ENCODE assay signal across 9 mouse cellular contexts in the genomic region with DNA sequence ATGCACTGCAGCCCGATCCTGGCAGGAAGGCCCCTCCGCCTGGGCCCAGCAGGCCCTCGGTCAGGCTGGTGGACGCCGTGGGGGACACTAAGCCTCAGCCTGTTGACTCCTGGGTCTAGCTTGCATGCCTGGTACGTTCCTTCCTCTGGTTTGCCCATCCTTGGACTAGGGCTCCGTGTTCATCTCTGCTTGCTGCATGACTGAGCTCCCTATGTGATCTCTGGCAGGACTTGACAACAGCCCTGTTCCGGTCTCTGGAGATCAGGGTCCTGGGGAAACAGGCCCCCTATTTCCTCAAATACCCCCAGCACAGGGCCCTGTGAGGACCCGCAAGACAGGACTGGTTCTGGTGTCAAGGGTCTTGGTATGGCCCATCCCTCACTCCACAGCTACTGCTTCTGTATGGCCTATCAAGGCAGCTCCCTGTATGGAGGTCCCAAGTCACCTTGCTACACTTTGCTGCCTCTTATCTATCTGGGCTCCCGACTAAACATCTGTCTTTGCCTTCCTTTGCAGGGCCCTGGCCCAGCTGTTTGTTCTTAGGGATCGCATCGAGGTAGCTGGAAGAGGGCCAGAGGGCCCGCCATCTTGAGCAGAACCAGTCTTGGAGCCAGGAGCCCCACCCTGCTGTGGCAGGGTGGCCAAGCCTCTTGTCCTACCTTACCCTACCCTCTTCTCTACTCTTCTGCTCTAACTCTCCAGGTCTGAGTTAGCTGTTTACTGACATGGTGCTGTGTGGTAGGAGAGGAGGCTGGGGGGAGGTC. TPM values are rescaled to one million over a fixed set of nuclear protein-coding genes. Genes with fewer than 3 reads are reported as not detected.
DNase-seq lines count a peak whose midpoint lies in the region; ATAC-seq and TF ChIP-seq lines count a peak whose summit lies in the region.
"Had no signal": no experiment of that assay in that cellular context is flagged by ENCODE, and none has a peak within 500 bp of the region (broad histone marks: within the 10 kb centered on the region; RNA-seq: fewer than 3 reads in every experiment).

No protein-coding gene starts in this region.

- no peak for ATAC-seq in embryonic facial prominence, embryonic 12.5 days (ENCODE audit: insufficient number of reproducible peaks, insufficient read depth, low FRiP score, low TSS enrichment)
- ATAC-seq in forebrain, embryonic 14.5 days = no peak
- no peak for ATAC-seq in midbrain, embryonic 16.5 days

- no peaks in the 10 kb centered on the region for H3K9me3 ChIP-seq in embryonic facial prominence, embryonic 12.5 days
- H3K9me3 ChIP-seq in embryonic facial prominence, embryonic 10.5 days = no peaks in the 10 kb centered on the region
- H3K9me3 ChIP-seq in forebrain, embryonic 14.5 days (replicated peaks; ENCODE audit: control insufficient read depth, low read length) = no peaks in the 10 kb centered on the region
- no peaks in the 10 kb centered on the region for H3K9me3 ChIP-seq in midbrain, embryonic 16.5 days (replicated peaks; ENCODE audit: control insufficient read depth, low read length, poor library complexity, severe bottlenecking)

- H3K4me3 ChIP-seq in embryonic facial prominence, embryonic 12.5 days = no peak overlapping the region
- H3K4me3 ChIP-seq in embryonic facial prominence, embryonic 10.5 days = no peak overlapping the region
- H3K4me3 ChIP-seq in layer of hippocampus, adult 2 months = no peak overlapping the region
- no peak overlapping the region for H3K4me3 ChIP-seq in forebrain, embryonic 14.5 days (ENCODE audit: low read depth, low read length)
- H3K4me3 ChIP-seq in midbrain, embryonic 16.5 days (ENCODE audit: low read depth, low read length) = no peak overlapping the region

- no peaks in the 10 kb centered on the region for H3K27me3 ChIP-seq in embryonic facial prominence, embryonic 12.5 days
- no peaks in the 10 kb centered on the region for H3K27me3 ChIP-seq in embryonic facial prominence, embryonic 10.5 days (replicated peaks; ENCODE audit: low read depth, poor library complexity, severe bottlenecking)
- no peaks in the 10 kb centered on the region for H3K27me3 ChIP-seq in forebrain, embryonic 14.5 days (replicated peaks; ENCODE audit: control insufficient read depth, insufficient read depth, low read length)
- H3K27me3 ChIP-seq in midbrain, embryonic 16.5 days (ENCODE audit: control insufficient read depth, insufficient read depth, low read depth, low read length) = no peaks in the 10 kb centered on the region

- H3K36me3 ChIP-seq in embryonic facial prominence, embryonic 12.5 days = peaks cover 55% of the 10 kb centered on the region
- H3K36me3 ChIP-seq in embryonic facial prominence, embryonic 10.5 days (replicated peaks) = peaks cover 93% of the 10 kb centered on the region
- H3K36me3 ChIP-seq in forebrain, embryonic 14.5 days (ENCODE audit: control insufficient read depth, insufficient read depth, low read length) = peaks cover 86% of the 10 kb centered on the region
- peaks cover 38% of the 10 kb centered on the region for H3K36me3 ChIP-seq in midbrain, embryonic 16.5 days (ENCODE audit: control insufficient read depth, insufficient read depth, low read length)

- no peak for TF ChIP-seq CTCF in layer of hippocampus, adult 2 months (conservative IDR thresholded peaks at IDR 0.05)

- no peak overlapping the region for H3K9ac ChIP-seq in embryonic facial prominence, embryonic 12.5 days
- H3K9ac ChIP-seq in forebrain, embryonic 14.5 days (ENCODE audit: low read length) = peak overlapping the region; percentile 25; the same call in 1 of the 2 replicates
- 0 out of 2 replicates have a peak overlapping the region, but pooled peaks have one; percentile 7 for H3K9ac ChIP-seq in midbrain, embryonic 16.5 days (ENCODE audit: low read depth, low read length)

- DNase-seq in embryonic facial prominence, embryonic 10.5 days (ENCODE audit: low spot score) = no peak
- no peak for DNase-seq in layer of hippocampus, adult 2 months (ENCODE audit: low spot score in 2 of 2)
- no peak for DNase-seq in layer of hippocampus, postnatal 10 days (ENCODE audit: low spot score in 2 of 2)
- no peak for DNase-seq in forebrain, embryonic 14.5 days (ENCODE audit: low spot score)
- DNase-seq in layer of hippocampus, postnatal 25 days (ENCODE audit: extremely low spot score in 1 of 2, low spot score in 1 of 2) = no peak
- no peak for DNase-seq in right cerebral cortex, postnatal 36 days (ENCODE audit: low spot score in 2 of 2)
- DNase-seq: cerebellum, adult 9-11 months had no signal

- H3K4me1 ChIP-seq in embryonic facial prominence, embryonic 12.5 days = peaks cover 8% of the 10 kb centered on the region
- peaks cover 27% of the 10 kb centered on the region for H3K4me1 ChIP-seq in embryonic facial prominence, embryonic 10.5 days
- H3K4me1 ChIP-seq in forebrain, embryonic 14.5 days (ENCODE audit: control insufficient read depth, insufficient read depth, low read length) = peaks cover 15% of the 10 kb centered on the region
- H3K4me1 ChIP-seq in midbrain, embryonic 16.5 days (ENCODE audit: control insufficient read depth, insufficient read depth, low read length) = peaks cover 14% of the 10 kb centered on the region

- peak overlapping the region; percentile 41; the same call in 1 of the 2 replicates for H3K27ac ChIP-seq in embryonic facial prominence, embryonic 12.5 days
- H3K27ac ChIP-seq in embryonic facial prominence, embryonic 10.5 days (replicated peaks) = no peak overlapping the region
- H3K27ac ChIP-seq in layer of hippocampus, adult 2 months = peak overlapping the region; percentile 70; the same call in 1 of the 2 replicates
- H3K27ac ChIP-seq in forebrain, embryonic 14.5 days (ENCODE audit: low read depth, low read length) = 0 out of 2 replicates have a peak overlapping the region, but pooled peaks have one; percentile 9
- 0 out of 2 replicates have a peak overlapping the region, but pooled peaks have one; percentile 13 for H3K27ac ChIP-seq in midbrain, embryonic 16.5 days (ENCODE audit: low read length)

- 89% methylated on average over 13 of the region's 13 CpGs for WGBS in embryonic facial prominence, embryonic 12.5 days
- 88% methylated on average over 13 of the region's 13 CpGs for WGBS in embryonic facial prominence, embryonic 10.5 days
- 81% methylated on average over 13 of the region's 13 CpGs for WGBS in forebrain, embryonic 14.5 days
- 87% methylated on average over 13 of the region's 13 CpGs for whole genome bisulfite sequencing in midbrain, embryonic 16.5 days

- no peak overlapping the region for H3K4me2 ChIP-seq in embryonic facial prominence, embryonic 12.5 days (replicated peaks)
- no peak overlapping the region for H3K4me2 ChIP-seq in forebrain, embryonic 14.5 days (ENCODE audit: low read length)
- H3K4me2 ChIP-seq in midbrain, embryonic 16.5 days (ENCODE audit: low read length) = no peak overlapping the region

RNA-seq across cellular contexts. Expression of gene Txnrd2, which starts 20.9 kb away (rescaled TPM):
- 15.7 and 19.8 TPM in 2 replicates for polyA plus RNA-seq in embryonic facial prominence, embryonic 12.5 days (2016; fragmentation: Nextera tagmentation; extraction: Ambion mirVana)
- polyA plus RNA-seq in embryonic facial prominence, embryonic 10.5 days (2016; fragmentation: Nextera tagmentation; extraction: Ambion mirVana) = 27.9 and 32.3 TPM in 2 replicates
- total RNA-seq in layer of hippocampus, adult 2 months (2021) = 10 to 100 TPM; 19.7 to 21.4 TPM
- 10 to 100 TPM; 22.1 to 28.4 TPM for total RNA-seq in layer of hippocampus, postnatal 10 days (2021)
- 22.0 and 23.5 TPM in 2 replicates for polyA plus RNA-seq in forebrain, embryonic 14.5 days (2014; fragmentation: Nextera tagmentation; extraction: Ambion mirVana)
- 36.6 and 37.0 TPM in 2 replicates for polyA plus RNA-seq in midbrain, embryonic 16.5 days (2015; fragmentation: Nextera tagmentation; extraction: Ambion mirVana)
- total RNA-seq in layer of hippocampus, postnatal 25 days (2021) = 10 to 100 TPM; 19.1 to 21.8 TPM

RNA-seq across cellular contexts. Expression of gene Comt, which starts 21.4 kb away (rescaled TPM):
- 56.1 and 59.7 TPM in 2 replicates for polyA plus RNA-seq in embryonic facial prominence, embryonic 12.5 days (2016; fragmentation: Nextera tagmentation; extraction: Ambion mirVana)
- 56.2 and 58.4 TPM in 2 replicates for polyA plus RNA-seq in embryonic facial prominence, embryonic 10.5 days (2016; fragmentation: Nextera tagmentation; extraction: Ambion mirVana)
- total RNA-seq in layer of hippocampus, adult 2 months (2021) = 10 to 100 TPM; 74.6 to 75.1 TPM
- 10 to 100 TPM; 55.3 to 59.8 TPM for total RNA-seq in layer of hippocampus, postnatal 10 days (2021)
- polyA plus RNA-seq in forebrain, embryonic 14.5 days (2014; fragmentation: Nextera tagmentation; extraction: Ambion mirVana) = 54.6 and 71.9 TPM in 2 replicates
- polyA plus RNA-seq in midbrain, embryonic 16.5 days (2015; fragmentation: Nextera tagmentation; extraction: Ambion mirVana) = 96.6 and 112 TPM in 2 replicates
- 10 to 100 TPM; 71.8 to 81.3 TPM for total RNA-seq in layer of hippocampus, postnatal 25 days (2021)

RNA-seq across cellular contexts. Expression of gene Arvcf, which starts 57.3 kb away (rescaled TPM):
- polyA plus RNA-seq in embryonic facial prominence, embryonic 12.5 days (2016; fragmentation: Nextera tagmentation; extraction: Ambion mirVana) = 44.4 and 47.0 TPM in 2 replicates
- polyA plus RNA-seq in embryonic facial prominence, embryonic 10.5 days (2016; fragmentation: Nextera tagmentation; extraction: Ambion mirVana) = 65.8 and 71.2 TPM in 2 replicates
- total RNA-seq in layer of hippocampus, adult 2 months (2021) = 10 to 100 TPM; 40.4 to 41.4 TPM
- 10 to 100 TPM; 46.2 to 53.9 TPM for total RNA-seq in layer of hippocampus, postnatal 10 days (2021)
- 46.8 and 47.8 TPM in 2 replicates for polyA plus RNA-seq in forebrain, embryonic 14.5 days (2014; fragmentation: Nextera tagmentation; extraction: Ambion mirVana)
- 77.1 and 80.2 TPM in 2 replicates for polyA plus RNA-seq in midbrain, embryonic 16.5 days (2015; fragmentation: Nextera tagmentation; extraction: Ambion mirVana)
- 10 to 100 TPM; 39.5 to 45.7 TPM for total RNA-seq in layer of hippocampus, postnatal 25 days (2021)

RNA-seq across cellular contexts. Expression of gene Tango2, which starts 57.4 kb away (rescaled TPM):
- 22.5 and 30.1 TPM in 2 replicates for polyA plus RNA-seq in embryonic facial prominence, embryonic 12.5 days (2016; fragmentation: Nextera tagmentation; extraction: Ambion mirVana)
- polyA plus RNA-seq in embryonic facial prominence, embryonic 10.5 days (2016; fragmentation: Nextera tagmentation; extraction: Ambion mirVana) = 29.1 and 31.5 TPM in 2 replicates
- 100 to 1,000 TPM; 128 to 130 TPM for total RNA-seq in layer of hippocampus, adult 2 months (2021)
- total RNA-seq in layer of hippocampus, postnatal 10 days (2021) = 100 to 1,000 TPM; 100 to 102 TPM
- 78.7 and 81.3 TPM in 2 replicates for polyA plus RNA-seq in forebrain, embryonic 14.5 days (2014; fragmentation: Nextera tagmentation; extraction: Ambion mirVana)
- 78.7 and 82.5 TPM in 2 replicates for polyA plus RNA-seq in midbrain, embryonic 16.5 days (2015; fragmentation: Nextera tagmentation; extraction: Ambion mirVana)
- 100 to 1,000 TPM; 115 to 121 TPM for total RNA-seq in layer of hippocampus, postnatal 25 days (2021)
